Mouse (Mus musculus): ENCODE data around the gene Plppr1.

Plppr1 gene

DNA sequence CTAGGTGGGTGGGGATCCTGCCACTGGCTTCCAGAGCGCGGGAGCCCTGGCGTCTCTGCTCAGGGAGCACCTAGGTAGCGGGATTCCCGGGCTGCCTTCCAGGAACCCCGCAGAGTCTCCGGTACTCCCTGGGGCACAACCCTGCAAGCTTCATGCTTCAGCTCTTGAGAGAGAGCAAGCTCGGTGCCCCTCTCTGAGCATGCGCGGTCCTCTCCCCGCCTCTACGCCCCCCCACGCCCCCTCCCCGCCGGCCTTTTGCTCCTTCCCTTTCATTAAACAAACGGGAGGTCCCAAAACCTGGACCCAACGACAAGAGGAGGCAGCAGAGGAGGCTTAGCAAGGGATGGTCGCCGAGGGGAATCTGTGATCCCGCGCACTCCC lies at the start of gene Plppr1:
TSS of gene Plppr1 (plus strand) at position 253 of the 381 bp plus-strand sequence.
- DNase-seq, result no peak

GRCm38 (mm10) chr4:49016701-49017100 lies 42.4 kb upstream of the Plppr1 start:
- DNase-seq, result no peak

DNA sequence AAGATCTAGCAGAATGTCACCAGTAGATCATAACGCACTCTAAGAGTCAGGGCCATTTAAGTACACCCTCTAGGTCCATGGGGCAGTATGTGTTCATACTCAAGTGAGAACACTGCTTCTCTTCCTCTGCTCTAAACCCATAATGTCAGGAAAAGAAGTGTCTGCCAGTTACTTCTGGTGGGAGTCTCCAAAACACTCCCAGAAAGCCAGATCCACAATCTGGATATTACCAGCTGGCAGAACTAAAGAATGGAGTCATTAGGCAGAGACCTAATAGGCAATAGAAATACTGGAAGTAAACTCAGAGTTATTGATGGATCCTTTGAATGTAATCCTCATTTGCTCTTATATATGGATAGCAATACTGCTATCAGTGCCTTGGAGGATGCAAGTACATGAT lies 35.9 kb upstream of the Plppr1 start:
- no peak for DNase-seq

DNA sequence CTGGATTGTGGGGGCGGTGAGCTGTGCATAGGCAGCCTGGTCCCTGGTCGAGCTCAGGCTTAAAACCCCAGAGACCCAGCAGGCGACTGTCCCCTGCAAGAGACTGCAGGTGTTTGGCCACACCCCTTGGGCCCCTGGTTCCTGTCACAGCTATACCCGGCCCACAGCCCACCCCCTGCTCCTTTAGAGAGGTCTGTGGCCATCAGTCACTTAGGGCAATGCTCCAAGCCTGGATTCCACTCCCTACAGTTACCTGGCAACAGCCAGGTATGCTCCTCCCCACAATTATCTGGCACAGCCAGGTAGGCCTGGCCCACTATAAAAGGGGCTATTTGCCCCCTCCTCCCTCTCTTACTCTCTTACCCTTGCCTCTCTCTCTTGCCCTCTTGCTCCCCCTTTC lies 20.8 kb upstream of the Plppr1 start:
- no peak for DNase-seq

GRCm38 (mm10) chr4:49039854-49040253 lies 19.2 kb upstream of the Plppr1 start:
- no peak for DNase-seq

DNA sequence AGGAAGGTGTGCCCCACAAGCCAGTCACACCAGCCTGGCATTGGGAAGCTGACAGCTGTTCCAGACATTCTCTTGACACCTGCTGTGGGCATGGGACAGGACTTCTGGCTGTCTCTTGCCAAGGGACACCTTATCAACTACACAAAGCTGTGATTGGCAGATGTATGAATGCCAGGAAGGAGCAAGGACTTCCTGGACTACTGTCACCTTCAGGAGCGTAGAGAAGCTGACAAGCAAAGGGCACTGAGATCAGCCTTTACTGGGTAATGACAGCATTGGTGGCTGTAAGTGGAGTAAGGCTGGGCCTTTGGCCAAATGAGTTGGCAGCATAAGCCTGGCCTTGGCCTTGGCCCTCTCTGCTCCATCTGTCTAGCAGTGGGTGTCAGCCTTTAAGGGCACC lies 17.4 kb upstream of the Plppr1 start:
- no peak for DNase-seq

GRCm38 (mm10) chr4:49050628-49051027 lies 8.4 kb upstream of the Plppr1 start:
- no peak for DNase-seq

GRCm38 (mm10) chr4:49057916-49058315 lies 1.2 kb upstream of the Plppr1 start:
- no peak for DNase-seq

- DNase-seq, result no peak
These were observed 516 bp upstream of the Plppr1 start for GRCm38 (mm10) chr4:49058557-49058956.

- no peak for DNase-seq
These were observed 619 bp downstream of the Plppr1 start for GRCm38 (mm10) chr4:49059402-49060381.

- DNase-seq, result no peak
These were observed 10.4 kb downstream of the Plppr1 start for GRCm38 (mm10) chr4:49069471-49069870.

GRCm38 (mm10) chr4:49072886-49073285 lies 13.8 kb downstream of the Plppr1 start:
- no peak for DNase-seq

- DNase-seq, result no peak
These were observed 16.8 kb downstream of the Plppr1 start for GRCm38 (mm10) chr4:49075881-49076280.

DNA sequence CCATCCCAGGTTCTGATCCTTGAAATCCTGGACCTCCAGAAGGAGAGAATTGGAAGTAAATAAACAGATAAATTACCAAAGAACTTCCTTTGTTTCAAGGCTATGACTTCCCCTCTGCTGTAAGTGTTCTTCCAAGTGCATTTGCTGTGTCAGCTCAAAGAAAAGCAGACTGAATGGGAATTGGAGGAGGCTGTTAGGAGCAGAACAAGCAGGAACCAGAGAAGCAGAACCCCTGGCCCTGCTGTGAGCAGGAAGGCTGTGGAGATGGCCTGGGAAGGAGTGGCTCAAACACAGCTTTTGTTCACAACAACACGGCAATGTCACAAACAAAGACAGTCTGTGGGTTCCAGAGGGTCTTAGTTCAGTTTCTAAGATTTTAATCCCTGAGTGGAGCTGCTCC lies 20.3 kb downstream of the Plppr1 start:
- DNase-seq, result no peak

GRCm38 (mm10) chr4:49088205-49088604 lies 29.1 kb downstream of the Plppr1 start:
- DNase-seq, result no peak

GRCm38 (mm10) chr4:49090461-49090860 lies 31.4 kb downstream of the Plppr1 start:
- DNase-seq, result no peak

GRCm38 (mm10) chr4:49099448-49099847 lies 40.4 kb downstream of the Plppr1 start:
- no peak for DNase-seq

GRCm38 (mm10) chr4:49101934-49102768 lies 43.1 kb downstream of the Plppr1 start:
- DNase-seq, result no peak

GRCm38 (mm10) chr4:49102769-49103193 lies 43.7 kb downstream of the Plppr1 start:
- no peak for DNase-seq

GRCm38 (mm10) chr4:49104860-49105259 lies 45.8 kb downstream of the Plppr1 start:
- DNase-seq, result no peak

GRCm38 (mm10) chr4:49107895-49108294 lies 48.8 kb downstream of the Plppr1 start:
- DNase-seq, result no peak

GRCm38 (mm10) chr4:49108371-49108770 lies 49.3 kb downstream of the Plppr1 start:
- no peak for DNase-seq

GRCm38 (mm10) chr4:49109989-49110388 lies 50.9 kb downstream of the Plppr1 start:
- DNase-seq, result no peak

DNA sequence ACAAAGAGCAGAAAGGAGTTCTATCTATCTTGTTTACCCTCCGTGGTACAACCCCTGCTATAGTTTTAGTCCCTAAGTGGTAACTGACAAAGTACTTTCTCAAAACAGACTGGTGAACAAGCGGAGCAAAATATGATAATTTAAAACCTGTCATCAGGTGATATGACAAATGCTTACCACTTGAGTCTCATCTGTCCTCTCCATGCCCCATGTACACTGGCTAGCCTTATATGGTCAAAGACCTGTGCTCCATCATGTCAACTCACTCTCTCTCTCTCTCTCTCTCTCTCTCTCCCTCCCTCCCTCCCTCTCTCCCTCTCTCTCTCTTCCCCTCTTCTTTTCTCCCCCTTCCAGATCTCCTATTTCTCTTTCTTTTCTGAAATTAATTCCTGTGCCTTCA lies 59.8 kb downstream of the Plppr1 start:
- no peak for DNase-seq
